Mouse (Mus musculus): ENCODE results near the gene Parp3.

DNA sequence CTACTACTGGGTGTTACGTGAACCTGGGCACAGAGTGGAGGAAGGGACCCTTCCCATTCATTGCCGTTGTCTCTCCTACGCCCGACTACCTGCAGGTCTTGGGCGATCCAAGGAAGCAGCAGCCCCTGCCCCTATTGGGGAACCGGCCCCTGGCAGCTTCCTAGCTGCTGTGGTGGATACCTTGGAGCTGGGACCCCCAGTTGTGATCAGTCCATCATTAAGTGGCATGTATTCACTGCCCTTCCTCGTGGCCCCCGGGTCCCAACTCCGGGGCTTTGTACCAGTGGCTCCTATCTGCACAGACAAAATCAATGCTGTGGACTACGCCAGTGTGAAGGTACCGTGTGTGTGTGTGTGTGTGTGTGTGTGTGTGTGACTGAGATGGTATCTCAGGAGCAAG lies 25.5 kb downstream of the Parp3 start:
- no peak for TF ChIP-seq CTCF (IDR thresholded peaks at IDR 0.05)
- TF ChIP-seq POLR2A (IDR thresholded peaks at IDR 0.05; ENCODE audit: insufficient read depth, low read depth, low read length): no peak

Data from heart, adult 2 months (tissue).